Mouse (Mus musculus): ENCODE measurements around the gene Tbc1d17. TPM values are rescaled to one million over a fixed set of nuclear protein-coding genes. Genes with fewer than 3 reads are reported as not detected.
"Not testable (repeated sequence)": the region's sequence is repeated elsewhere in the genome, so short reads cannot be mapped to it uniquely, and the experiment has no call there.

Gene Tbc1d17
- total RNA-seq (2014; fragmentation: Nextera tagmentation) (26.7 and 61.9 TPM in 2 replicates), total RNA-seq (2017) (13.7 and 49.6 TPM in 2 replicates)

- peak; percentile 69 for ATAC-seq (replicated peaks; ENCODE audit: low FRiP score, low TSS enrichment, poor library complexity, severe bottlenecking)
These were observed at the start of gene Tbc1d17, which contains the start of gene Akt1s1 for GRCm38 (mm10) chr7:44848561-44849415. TSS of gene Tbc1d17 (minus strand) at chr7:44849079. TSS of gene Akt1s1 (plus strand) at chr7:44848991.

DNA sequence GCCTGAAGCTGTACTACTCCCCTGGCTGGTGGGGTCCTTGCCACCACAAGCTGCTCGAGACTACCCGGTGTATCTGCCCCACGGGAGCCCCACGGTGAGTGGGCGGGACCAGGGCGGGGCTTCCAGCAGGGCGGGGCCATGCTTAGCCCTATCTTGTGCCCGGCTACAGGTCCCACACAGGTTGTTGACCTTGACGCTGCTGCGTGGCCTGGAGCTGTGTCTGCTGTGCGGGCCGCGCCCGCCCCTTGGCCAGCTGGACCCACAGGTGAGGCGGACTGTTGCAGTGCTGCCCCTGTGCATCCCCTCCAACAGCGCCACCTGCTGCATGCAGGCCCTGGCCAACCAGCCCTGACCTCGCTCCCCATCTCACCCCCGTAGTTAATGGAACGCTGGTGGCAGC lies 49.7 kb upstream of the Tbc1d17 start:
- no peak for ATAC-seq (replicated peaks; ENCODE audit: low FRiP score, low TSS enrichment, poor library complexity, severe bottlenecking)

GRCm38 (mm10) chr7:44896499-44896898 lies 47.6 kb upstream of the Tbc1d17 start:
- no peak for ATAC-seq (replicated peaks; ENCODE audit: low FRiP score, low TSS enrichment, poor library complexity, severe bottlenecking)

GRCm38 (mm10) chr7:44895593-44896434 lies 46.9 kb upstream of the Tbc1d17 start, which contains the start of gene Fuz:
TSS of gene Fuz (plus strand) at chr7:44896079.
- peak; percentile 67 for ATAC-seq (replicated peaks; ENCODE audit: low FRiP score, low TSS enrichment, poor library complexity, severe bottlenecking)

DNA sequence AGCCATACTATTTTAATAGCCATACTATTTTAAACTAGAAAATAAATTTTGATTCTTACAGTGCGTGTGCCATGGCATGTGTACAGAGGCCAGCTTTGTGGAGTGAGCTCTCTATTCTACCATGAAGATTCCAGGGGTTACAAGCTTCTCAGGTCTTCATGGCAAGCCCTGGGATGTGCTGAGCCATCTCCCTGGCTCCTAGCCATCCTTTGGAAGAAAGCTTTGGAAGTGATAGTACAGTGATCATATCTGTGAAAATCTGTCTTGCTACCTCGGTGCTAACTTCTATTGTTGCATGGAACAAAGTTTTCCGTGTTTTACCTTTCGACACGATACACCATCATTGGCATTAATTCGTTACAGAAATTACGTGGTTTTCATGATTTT lies 46.3 kb upstream of the Tbc1d17 start:
- ATAC-seq (replicated peaks; ENCODE audit: low FRiP score, low TSS enrichment, poor library complexity, severe bottlenecking), result no peak

DNA sequence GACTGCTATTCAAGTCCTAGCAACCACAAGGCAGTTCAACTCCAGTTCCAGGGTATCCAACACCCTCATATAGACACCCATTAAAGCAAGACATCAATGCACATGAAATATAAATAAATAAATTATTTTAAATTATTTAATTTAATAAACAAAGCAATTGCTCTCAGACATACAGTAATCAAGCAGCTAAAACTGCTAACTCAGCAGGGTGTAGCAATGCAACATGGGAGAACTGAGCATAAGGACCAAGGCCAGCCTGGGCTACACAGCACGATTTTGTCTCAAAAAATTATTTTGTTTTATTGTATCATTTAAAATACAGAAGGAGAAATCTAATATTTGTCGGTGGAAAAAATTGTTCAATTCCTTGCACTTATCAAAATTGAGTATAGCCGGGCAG lies 45.3 kb upstream of the Tbc1d17 start:
- no peak for ATAC-seq (replicated peaks; ENCODE audit: low FRiP score, low TSS enrichment, poor library complexity, severe bottlenecking)

GRCm38 (mm10) chr7:44893197-44893596 lies 44.3 kb upstream of the Tbc1d17 start:
- ATAC-seq (replicated peaks; ENCODE audit: low FRiP score, low TSS enrichment, poor library complexity, severe bottlenecking), result no peak

DNA sequence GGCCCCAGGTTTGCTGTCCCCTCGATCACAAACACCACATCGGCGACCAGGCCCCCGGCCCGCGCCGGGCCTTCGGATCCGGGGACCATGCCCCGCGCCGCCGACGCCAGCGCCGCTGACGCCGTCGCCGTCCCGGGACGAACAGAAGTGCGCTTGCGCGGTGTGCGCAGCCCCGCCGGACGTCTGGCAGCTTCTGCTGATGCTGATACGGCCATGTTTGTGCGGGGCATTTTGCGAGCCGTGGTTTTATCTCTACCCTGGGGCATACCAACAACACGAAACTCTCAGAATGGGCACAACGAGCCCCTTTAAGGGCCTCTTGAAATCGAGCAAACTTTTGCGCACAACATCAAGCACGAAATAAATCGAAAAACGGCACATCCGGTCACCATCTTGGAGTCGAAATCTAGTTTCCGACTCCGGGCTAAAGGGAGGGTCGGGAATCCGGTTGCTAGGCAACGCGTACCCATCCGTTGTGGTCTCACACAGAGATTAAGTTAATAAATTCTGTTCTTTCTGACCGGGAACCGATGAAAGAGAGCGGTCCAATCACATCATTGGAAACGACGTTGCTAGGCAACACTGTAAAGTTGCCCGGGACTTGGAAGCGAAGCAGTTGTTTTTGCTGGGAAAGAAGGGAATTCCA lies 43.5 kb upstream of the Tbc1d17 start, which contains the start of gene Med25:
Gene Med25, minus strand, starts transcription at position 437 of the 646 bp plus-strand sequence.
- ATAC-seq (replicated peaks; ENCODE audit: low FRiP score, low TSS enrichment, poor library complexity, severe bottlenecking), result peak; percentile 51

GRCm38 (mm10) chr7:44891611-44892010 lies 42.7 kb upstream of the Tbc1d17 start:
- no peak for ATAC-seq (replicated peaks; ENCODE audit: low FRiP score, low TSS enrichment, poor library complexity, severe bottlenecking)

- ATAC-seq (replicated peaks; ENCODE audit: low FRiP score, low TSS enrichment, poor library complexity, severe bottlenecking), result no peak
These were observed 41.9 kb upstream of the Tbc1d17 start for GRCm38 (mm10) chr7:44890737-44891136.

GRCm38 (mm10) chr7:44890180-44890579 lies 41.3 kb upstream of the Tbc1d17 start:
- ATAC-seq (replicated peaks; ENCODE audit: low FRiP score, low TSS enrichment, poor library complexity, severe bottlenecking), result no peak

DNA sequence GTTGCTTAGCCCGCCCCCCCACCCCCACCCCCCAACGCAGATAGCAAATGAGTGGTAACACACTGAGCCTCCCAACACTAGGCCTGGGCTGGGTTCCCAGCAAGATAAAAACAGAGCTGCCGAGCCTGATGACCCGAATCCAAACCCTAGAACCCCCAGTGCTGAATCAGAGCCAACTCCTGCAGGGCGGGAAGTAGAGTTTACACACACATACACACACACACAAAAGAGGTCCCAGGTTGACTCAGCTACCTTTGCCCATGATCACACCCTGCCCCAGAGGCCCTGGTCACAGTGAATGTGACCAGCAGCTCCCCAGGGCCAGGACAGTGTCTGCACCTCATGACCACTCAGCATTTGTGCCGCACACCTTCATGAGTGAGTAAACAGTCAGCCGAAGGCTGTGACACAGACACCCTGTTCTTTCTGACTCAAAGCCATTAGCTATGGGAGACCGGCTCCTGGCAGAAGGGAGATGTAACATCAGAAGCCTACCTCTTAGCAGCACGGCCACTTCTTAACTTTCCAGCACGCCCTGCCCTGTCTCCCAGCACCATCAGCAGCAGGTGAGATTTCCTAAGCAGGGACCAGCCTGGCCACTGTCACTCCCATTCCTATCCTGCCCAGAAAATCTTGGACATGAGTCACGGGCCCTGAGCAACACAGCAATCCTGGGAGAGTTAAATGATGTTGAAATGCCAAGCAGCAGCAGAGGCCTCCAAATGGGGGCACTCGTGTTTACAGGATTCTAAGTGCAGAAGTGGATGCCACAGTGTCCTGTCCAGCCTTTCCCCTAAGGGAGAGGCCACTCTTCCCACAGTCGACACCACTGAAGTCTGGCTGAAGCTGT lies 39.6 kb upstream of the Tbc1d17 start:
- ATAC-seq (replicated peaks; ENCODE audit: low FRiP score, low TSS enrichment, poor library complexity, severe bottlenecking), result no peak

- no peak for ATAC-seq (replicated peaks; ENCODE audit: low FRiP score, low TSS enrichment, poor library complexity, severe bottlenecking)
These were observed 38.1 kb upstream of the Tbc1d17 start for GRCm38 (mm10) chr7:44886964-44887363.

GRCm38 (mm10) chr7:44884637-44885036 lies 35.8 kb upstream of the Tbc1d17 start:
- ATAC-seq (replicated peaks; ENCODE audit: low FRiP score, low TSS enrichment, poor library complexity, severe bottlenecking), result no peak

DNA sequence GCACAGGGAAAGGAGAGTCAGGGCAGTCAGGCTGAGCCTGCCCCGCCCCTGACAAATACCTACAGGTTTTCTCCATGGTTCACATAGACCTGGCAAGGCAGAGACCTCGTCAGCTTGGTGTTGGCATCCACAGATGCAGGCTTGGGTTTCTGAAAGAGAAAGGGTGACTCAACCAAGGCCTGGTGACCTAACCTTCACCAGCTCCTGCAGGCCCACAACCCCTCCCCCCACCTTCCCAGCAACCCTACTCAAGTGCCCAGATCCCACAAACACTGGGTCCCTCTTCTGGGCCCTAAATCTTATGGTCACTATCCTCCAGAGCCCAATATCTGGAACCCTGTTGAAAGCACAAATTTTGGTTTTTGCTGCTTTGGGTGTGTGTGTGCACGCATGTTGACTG lies 34.2 kb upstream of the Tbc1d17 start:
- no peak for ATAC-seq (replicated peaks; ENCODE audit: low FRiP score, low TSS enrichment, poor library complexity, severe bottlenecking)

- no peak for ATAC-seq (replicated peaks; ENCODE audit: low FRiP score, low TSS enrichment, poor library complexity, severe bottlenecking)
These were observed 29.0 kb upstream of the Tbc1d17 start for GRCm38 (mm10) chr7:44877833-44878232.

DNA sequence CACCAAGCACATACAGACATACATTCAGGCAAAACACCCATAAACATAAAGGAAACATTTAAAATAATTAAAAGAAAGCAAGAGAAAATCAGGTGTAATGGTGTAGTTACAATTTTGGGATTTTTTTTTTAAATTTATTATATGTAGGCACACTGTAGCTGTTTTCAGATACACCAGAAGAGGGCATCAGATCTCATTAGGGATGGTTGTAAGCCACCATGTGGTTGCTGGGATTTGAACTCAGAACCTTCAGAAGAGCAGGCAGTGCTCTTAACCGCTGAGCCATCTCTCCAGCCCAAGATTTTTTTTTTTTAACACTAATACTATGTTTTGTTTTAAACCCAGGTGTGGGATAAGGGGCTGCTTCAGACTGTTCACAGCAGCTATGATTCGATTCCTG lies 22.9 kb upstream of the Tbc1d17 start:
- ATAC-seq (replicated peaks; ENCODE audit: low FRiP score, low TSS enrichment, poor library complexity, severe bottlenecking), result not testable (repeated sequence)

GRCm38 (mm10) chr7:44871181-44871580 lies 22.3 kb upstream of the Tbc1d17 start:
- no peak for ATAC-seq (replicated peaks; ENCODE audit: low FRiP score, low TSS enrichment, poor library complexity, severe bottlenecking)

DNA sequence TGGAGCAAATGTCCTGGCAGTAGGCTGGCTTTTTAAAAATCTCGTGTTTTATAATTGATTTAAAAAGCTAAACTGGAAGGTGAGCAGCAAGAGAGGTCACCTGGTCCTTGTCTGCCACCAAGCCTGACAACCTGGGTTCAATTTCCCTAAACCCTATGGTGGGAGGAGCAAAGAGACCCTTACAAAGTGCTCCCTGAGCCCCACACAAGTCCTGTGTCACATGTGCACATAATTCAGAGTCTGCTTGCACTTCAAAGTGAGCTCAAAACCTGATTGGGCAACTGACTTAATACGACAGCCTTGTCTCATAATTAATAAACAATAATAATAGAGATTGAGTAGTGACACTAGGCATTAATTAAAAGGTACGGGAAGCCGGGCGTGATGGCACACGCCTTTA lies 21.7 kb upstream of the Tbc1d17 start:
- ATAC-seq (replicated peaks; ENCODE audit: low FRiP score, low TSS enrichment, poor library complexity, severe bottlenecking), result no peak

Data from megakaryocyte-erythroid progenitor cell, adult 5-6 weeks (primary cell).